Mouse (Mus musculus) liver, embryonic 15.5 days (tissue): ENCODE results near the gene Gm20671. TPM values are rescaled to one million over a fixed set of nuclear protein-coding genes. Genes with fewer than 3 reads are reported as not detected.
"Not testable (repeated sequence)": the region's sequence is repeated elsewhere in the genome, so short reads cannot be mapped to it uniquely, and the experiment has no call there.

Source experiments
- ATAC-seq: fragments of 200-750 bp; cut with Nextera tagmentation; 2 replicates; pipeline ENCODE4 v1.8.0; 2017; ENCODE audit warnings: moderate number of reproducible peaks, mild to moderate bottlenecking, moderate library complexity; ENCODE audit not compliant: insufficient read depth
- H3K27ac ChIP-seq: fragments of 300-500 bp; sonication (generic); replicated peaks from 2 replicates; pipeline ENCODE4 v1.5.1; 2015; ENCODE audit warnings: mild to moderate bottlenecking, inconsistent platforms
- H3K27me3 ChIP-seq: fragments of 300-500 bp; sonication (generic); 2 replicates; pipeline ENCODE4 v1.6.1; 2015; ENCODE audit warnings: mild to moderate bottlenecking, inconsistent platforms
- H3K36me3 ChIP-seq: fragments of 300-500 bp; sonication (generic); replicated peaks from 2 replicates; pipeline ENCODE4 v1.6.1; 2015; ENCODE audit warnings: moderate library complexity, mild to moderate bottlenecking, inconsistent platforms
- H3K4me1 ChIP-seq: fragments of 300-500 bp; sonication (generic); replicated peaks from 2 replicates; pipeline ENCODE4 v1.6.1; 2015; ENCODE audit warnings: inconsistent platforms
- H3K4me2 ChIP-seq: fragments of 300-500 bp; sonication (generic); 2 replicates; pipeline ENCODE4 v1.6.1; 2015; ENCODE audit warnings: moderate library complexity, mild to moderate bottlenecking, inconsistent platforms
- H3K4me3 ChIP-seq: fragments of 300-500 bp; sonication (generic); replicated peaks from 2 replicates; pipeline ENCODE4 v1.5.1; 2015; ENCODE audit warnings: mild to moderate bottlenecking, inconsistent platforms
- H3K9ac ChIP-seq: fragments of 300-500 bp; sonication (generic); 2 replicates; pipeline ENCODE4 v1.6.1; 2015; ENCODE audit warnings: moderate library complexity, mild to moderate bottlenecking, inconsistent platforms
- H3K9me3 ChIP-seq: fragments of 300-500 bp; sonication (generic); replicated peaks from 2 replicates; pipeline ENCODE4 v1.6.1; 2016; ENCODE audit warnings: inconsistent platforms
- WGBS: fragments of 180-500 bp; shearing (Covaris S2); methylation state at CpG from one replicate; pipeline ENCODE4 v1.1.7; 2015; ENCODE audit warnings: mixed read lengths; ENCODE audit not compliant: insufficient replicate concordance; 5-methylcytosine and 5-hydroxymethylcytosine counted together
- polyA plus RNA-seq: library from polyadenylated mRNA; unstranded; fragments of >200 nt; fragmentation: Nextera tagmentation; extraction: Ambion mirVana; gene quantifications from 2 replicates; pipeline ENCODE4 v1.2.1, GENCODE M21; 2015

The Gm20671 gene
- polyA plus RNA-seq, 1 experiment from 2014 or later, result not detected

GRCm38 (mm10) chr5:32785313-32785915, 41.5 kb downstream of the Gm20671 start, which contains the start of gene Pisd:
TSS of gene Pisd (minus strand) at chr5:32785646.
- H3K9ac ChIP-seq, result peak within 1 kb of the TSS; percentile 57
- peaks cover 9% of the 10 kb centered on the region for H3K36me3 ChIP-seq
- peak within 1 kb of the TSS; percentile 83 for H3K4me3 ChIP-seq
- H3K9me3 ChIP-seq, result no peaks in the 10 kb centered on the region
- peak within 1 kb of the TSS; percentile 36 for H3K27ac ChIP-seq
- H3K4me1 ChIP-seq, result peaks cover 26% of the 10 kb centered on the region
- no peaks in the 10 kb centered on the region for H3K27me3 ChIP-seq
- WGBS, result under 1% methylated on average over 52 of the region's 52 CpGs
- ATAC-seq, result peak; percentile 98
- H3K4me2 ChIP-seq, result peak within 1 kb of the TSS; percentile 95

GRCm38 (mm10) chr5:32784726-32785125, 42.2 kb downstream of the Gm20671 start:
- Histone ChIP-seq H3K4me3 (peak overlapping the region; percentile 83), H3K4me2 (peak overlapping the region; percentile 95), H3K9ac (peak overlapping the region; percentile 52), H3K27ac (peak overlapping the region; percentile 36), H3K4me1 (peaks cover 26% of the 10 kb centered on the region), H3K9me3 (no peaks in the 10 kb centered on the region), H3K36me3 (peaks cover 9% of the 10 kb centered on the region), H3K27me3 (no peaks in the 10 kb centered on the region)
- WGBS, result 16% methylated on average over 5 of the region's 5 CpGs
- no peak for ATAC-seq

GRCm38 (mm10) chr5:32781596-32781995, 45.3 kb downstream of the Gm20671 start:
- Histone ChIP-seq H3K4me2 (no peak overlapping the region), H3K36me3 (no peaks in the 10 kb centered on the region), H3K9me3 (no peaks in the 10 kb centered on the region), H3K9ac (no peak overlapping the region), H3K4me1 (peaks cover 26% of the 10 kb centered on the region), H3K27me3 (no peaks in the 10 kb centered on the region), H3K27ac (no peak overlapping the region), H3K4me3 (no peak overlapping the region)
- no peak for ATAC-seq
- WGBS, result 46% methylated on average over 5 of the region's 5 CpGs

- no peak for ATAC-seq
- H3K27ac ChIP-seq, result no peak overlapping the region
- H3K4me1 ChIP-seq, result peaks cover 10% of the 10 kb centered on the region; the same call in 1 of the 2 replicates
- H3K27me3 ChIP-seq, result no peaks in the 10 kb centered on the region
- H3K4me3 ChIP-seq, result no peak overlapping the region
- no peaks in the 10 kb centered on the region for H3K9me3 ChIP-seq
- H3K36me3 ChIP-seq, result peaks cover 8% of the 10 kb centered on the region; the same call in 1 of the 2 replicates
- H3K4me2 ChIP-seq, result no peak overlapping the region
- no peak overlapping the region for H3K9ac ChIP-seq
- WGBS, result 52% methylated on average over 3 of the region's 3 CpGs
Observed at GRCm38 (mm10) chr5:32778168-32778567, 48.7 kb downstream of the Gm20671 start.

- Histone ChIP-seq H3K27ac (no peak overlapping the region), H3K4me2 (no peak overlapping the region), H3K4me1 (peaks cover 4% of the 10 kb centered on the region; the same call in 1 of the 2 replicates), H3K36me3 (peaks cover 8% of the 10 kb centered on the region; the same call in 1 of the 2 replicates), H3K4me3 (no peak overlapping the region), H3K9me3 (no peaks in the 10 kb centered on the region), H3K27me3 (no peaks in the 10 kb centered on the region), H3K9ac (no peak overlapping the region)
- 69% methylated on average over 2 of the region's 2 CpGs for WGBS
- ATAC-seq, result no peak
Observed at GRCm38 (mm10) chr5:32772361-32772760, 54.5 kb downstream of the Gm20671 start.

GRCm38 (mm10) chr5:32767636-32768373, 59.1 kb downstream of the Gm20671 start:
- Histone ChIP-seq H3K4me3 (no peak overlapping the region), H3K9me3 (no peaks in the 10 kb centered on the region), H3K9ac (no peak overlapping the region), H3K4me2 (no peak overlapping the region), H3K27ac (no peak overlapping the region), H3K4me1 (peaks cover 7% of the 10 kb centered on the region; the same call in 1 of the 2 replicates), H3K36me3 (no peaks in the 10 kb centered on the region; the same call in none of the 2 replicates), H3K27me3 (no peaks in the 10 kb centered on the region)
- no peak for ATAC-seq
- WGBS, result 76% methylated on average over 4 of the region's 4 CpGs

GRCm38 (mm10) chr5:32767004-32767403, 59.9 kb downstream of the Gm20671 start:
- no peak overlapping the region for H3K4me3 ChIP-seq
- H3K4me1 ChIP-seq, result peaks cover 7% of the 10 kb centered on the region; the same call in 1 of the 2 replicates
- no peak overlapping the region for H3K27ac ChIP-seq
- H3K36me3 ChIP-seq, result no peaks in the 10 kb centered on the region; the same call in none of the 2 replicates
- peak; percentile 31; the same call in 1 of the 2 replicates for ATAC-seq
- H3K9me3 ChIP-seq, result no peaks in the 10 kb centered on the region
- no peaks in the 10 kb centered on the region for H3K27me3 ChIP-seq
- 73% methylated on average over 3 of the region's 3 CpGs for WGBS
- no peak overlapping the region for H3K9ac ChIP-seq
- H3K4me2 ChIP-seq, result no peak overlapping the region

- Histone ChIP-seq H3K9ac (no peak overlapping the region), H3K27ac (no peak overlapping the region), H3K9me3 (no peaks in the 10 kb centered on the region), H3K36me3 (no peaks in the 10 kb centered on the region; the same call in none of the 2 replicates), H3K4me3 (no peak overlapping the region), H3K4me2 (no peak overlapping the region), H3K27me3 (no peaks in the 10 kb centered on the region), H3K4me1 (peaks cover 7% of the 10 kb centered on the region)
- WGBS, result 60% methylated on average over 5 of the region's 5 CpGs
- no peak for ATAC-seq
Observed at GRCm38 (mm10) chr5:32761566-32762140, 65.3 kb downstream of the Gm20671 start.

- Histone ChIP-seq H3K4me1 (peaks cover 7% of the 10 kb centered on the region), H3K27ac (no peak overlapping the region), H3K27me3 (no peaks in the 10 kb centered on the region), H3K4me3 (no peak overlapping the region), H3K9ac (no peak overlapping the region), H3K4me2 (no peak overlapping the region), H3K9me3 (no peaks in the 10 kb centered on the region), H3K36me3 (no peaks in the 10 kb centered on the region; the same call in none of the 2 replicates)
- ATAC-seq, result no peak
- WGBS, result 66% methylated on average over 3 of the region's 3 CpGs
Observed at GRCm38 (mm10) chr5:32760787-32761186, 66.1 kb downstream of the Gm20671 start.

- 83% methylated on average over 18 of the region's 18 CpGs for WGBS
- not testable (repeated sequence) for H3K27me3 ChIP-seq, H3K36me3 ChIP-seq, ATAC-seq, H3K4me3 ChIP-seq, H3K4me1 ChIP-seq, H3K4me2 ChIP-seq, H3K9me3 ChIP-seq, H3K9ac ChIP-seq, H3K27ac ChIP-seq
Observed at GRCm38 (mm10) chr5:32760352-32760751, 66.6 kb downstream of the Gm20671 start.

- ATAC-seq, result no peak
- 57% methylated on average over 2 of the region's 2 CpGs for WGBS
Observed at GRCm38 (mm10) chr5:32759662-32760061, 67.2 kb downstream of the Gm20671 start.

More at GRCm38 (mm10) chr5:32759662-32760061, 67.2 kb downstream of the Gm20671 start:
- Histone ChIP-seq H3K4me3 (no peak overlapping the region), H3K36me3 (no peaks in the 10 kb centered on the region; the same call in none of the 2 replicates), H3K4me2 (no peak overlapping the region), H3K27me3 (no peaks in the 10 kb centered on the region), H3K4me1 (peaks cover 7% of the 10 kb centered on the region), H3K9ac (no peak overlapping the region), H3K27ac (no peak overlapping the region), H3K9me3 (no peaks in the 10 kb centered on the region)
